Mouse (Mus musculus): ENCODE results near the gene Tshz2.

Gene Tshz2

DNA sequence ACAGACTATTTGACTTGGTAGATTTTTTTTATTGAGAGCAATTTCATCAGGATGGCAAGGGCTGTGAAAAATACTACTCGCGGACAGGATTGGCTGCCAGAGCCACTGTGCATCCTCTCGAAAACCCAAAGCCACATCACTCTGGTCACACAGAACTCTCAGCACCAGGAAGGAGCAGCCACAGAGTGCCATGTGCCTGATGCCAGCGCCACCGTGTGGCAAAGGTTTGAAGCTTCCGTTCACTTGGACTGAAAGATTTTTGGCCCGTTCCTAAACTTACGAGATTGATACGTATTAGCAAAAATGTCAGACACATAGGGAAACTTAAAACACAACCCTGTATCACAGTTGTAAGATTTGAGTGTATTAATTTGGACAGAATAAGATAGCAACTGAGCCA is 471.0 kb downstream of the Tshz2 start:
- DNase-seq (ENCODE audit: low spot score in 2 of 2) = peak; percentile 39 to 64

DNA sequence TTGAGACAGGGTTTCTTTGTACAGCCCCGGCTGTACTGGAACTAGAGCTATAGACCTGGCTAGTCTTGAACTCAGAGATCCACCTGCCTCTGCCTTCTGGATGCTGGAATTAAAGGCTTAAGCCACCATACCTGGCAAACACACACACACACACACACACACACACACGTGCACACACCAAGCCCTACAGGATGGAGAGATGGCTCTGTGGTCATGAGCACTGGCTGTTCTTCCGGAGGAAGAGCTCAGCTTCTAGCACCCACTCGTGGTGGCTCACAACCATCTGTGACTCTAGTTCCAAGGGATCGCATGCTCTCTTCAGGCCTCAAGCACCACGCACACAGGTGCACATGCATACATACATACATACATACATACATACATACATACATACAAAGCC is 471.6 kb downstream of the Tshz2 start:
- DNase-seq (ENCODE audit: low spot score in 2 of 2) = no peak

DNA sequence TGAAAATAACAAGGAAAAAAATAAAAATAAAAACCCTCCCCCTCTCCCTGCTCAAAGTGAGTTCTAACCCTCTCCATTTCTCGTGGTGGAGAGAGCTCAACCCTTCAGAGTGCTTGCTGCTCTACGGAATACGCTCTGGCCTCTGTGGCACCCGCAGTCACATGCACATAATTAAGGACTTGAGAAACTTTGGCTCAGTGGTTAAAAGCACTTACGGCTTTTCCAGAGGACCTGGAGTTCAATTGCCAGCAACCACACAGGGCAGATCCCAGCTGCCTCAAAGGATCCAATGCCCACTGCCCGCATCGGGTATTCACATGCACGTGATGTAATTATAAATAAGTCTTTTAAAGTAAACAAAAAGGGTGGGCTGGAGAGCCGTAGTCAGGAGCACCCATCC is 473.2 kb downstream of the Tshz2 start:
- no peak for DNase-seq (ENCODE audit: low spot score in 2 of 2)

DNA sequence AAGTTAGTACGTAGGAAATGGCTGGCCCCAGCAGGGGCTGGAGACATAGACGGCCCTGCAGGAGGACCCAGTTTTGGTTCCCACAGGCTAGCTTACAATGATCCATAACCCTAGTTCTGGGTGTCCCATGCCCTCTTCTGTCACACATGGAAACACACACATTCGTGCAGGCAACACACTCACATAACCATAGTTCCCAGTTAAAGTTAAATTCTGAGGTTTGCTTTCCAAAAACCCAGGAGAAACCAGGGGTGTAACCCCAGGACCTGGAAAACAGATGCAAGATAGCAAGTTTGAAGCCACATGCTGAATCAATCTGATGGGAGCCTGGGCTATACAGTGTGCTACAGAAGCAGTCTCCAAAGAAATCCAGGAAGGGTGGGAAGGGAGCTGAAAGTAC is 475.0 kb downstream of the Tshz2 start:
- no peak for DNase-seq (ENCODE audit: low spot score in 2 of 2)

DNA sequence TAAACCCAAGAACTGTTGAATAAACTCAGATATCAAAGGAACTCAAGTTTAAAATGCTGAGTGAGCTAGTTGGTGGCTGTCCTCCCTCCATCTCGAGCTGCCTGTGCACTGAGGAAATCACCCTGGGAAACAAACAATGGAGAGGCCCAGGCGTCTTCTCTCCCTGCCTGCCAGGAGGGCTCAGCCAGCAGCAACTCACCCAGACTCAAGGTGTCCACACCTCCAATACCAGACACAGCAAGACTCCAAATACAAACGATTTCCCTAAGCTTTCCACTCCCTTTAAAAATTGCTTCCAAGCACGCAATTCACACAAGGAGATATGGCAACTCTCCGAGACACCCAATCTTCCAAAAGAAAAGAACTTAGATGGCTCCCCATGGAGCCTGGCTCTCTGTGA is 476.7 kb downstream of the Tshz2 start:
- no peak for DNase-seq (ENCODE audit: low spot score in 2 of 2)

DNA sequence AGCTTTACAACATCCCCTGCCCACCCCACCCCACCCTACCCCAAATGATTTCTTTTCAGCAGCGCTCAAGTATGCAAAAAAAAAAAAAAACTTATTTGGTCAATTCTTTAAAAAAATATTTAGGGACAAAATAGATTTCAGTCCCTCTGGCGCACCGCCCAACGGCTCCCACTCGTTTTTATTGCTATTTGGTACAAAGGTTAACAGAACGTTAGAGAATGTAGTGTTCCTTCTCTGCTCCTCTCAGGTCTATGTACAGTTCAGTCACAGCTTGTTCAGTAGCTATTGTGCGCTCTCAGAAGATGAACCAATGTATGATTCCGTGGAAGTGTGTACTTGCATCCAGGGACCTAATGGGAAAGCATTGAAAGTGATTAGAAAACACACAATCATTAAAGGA is 477.5 kb downstream of the Tshz2 start:
- DNase-seq (ENCODE audit: low spot score in 2 of 2) = no peak

DNA sequence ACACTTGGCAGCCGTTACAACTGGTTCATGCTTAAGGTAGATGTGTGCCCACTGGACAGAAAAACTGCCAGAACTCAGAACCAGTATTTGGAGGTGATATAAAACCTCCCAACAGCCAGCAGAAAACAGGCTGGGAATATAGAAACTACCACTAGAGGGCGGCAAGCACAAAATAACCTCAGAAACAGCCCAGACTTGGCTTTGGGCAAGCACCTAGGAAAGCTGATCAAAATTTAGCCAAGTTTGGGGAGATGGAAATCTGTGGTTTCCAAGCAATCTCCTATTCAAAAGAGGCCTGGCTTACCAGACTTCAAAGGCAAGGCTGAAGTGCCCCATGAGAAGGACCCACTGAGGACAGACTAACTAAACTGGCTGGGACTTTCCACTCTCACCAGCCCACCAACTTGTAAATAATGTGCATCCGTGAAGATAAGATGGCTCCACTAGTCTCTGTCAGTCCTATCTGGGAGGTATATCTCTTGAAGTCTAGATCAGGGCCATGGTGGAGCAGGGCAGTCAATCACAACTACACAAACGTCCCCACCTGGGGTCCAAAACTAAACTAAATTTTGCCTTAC is 484.0 kb downstream of the Tshz2 start:
- peak; percentile 79 to 88 for DNase-seq (ENCODE audit: low spot score in 2 of 2)

DNA sequence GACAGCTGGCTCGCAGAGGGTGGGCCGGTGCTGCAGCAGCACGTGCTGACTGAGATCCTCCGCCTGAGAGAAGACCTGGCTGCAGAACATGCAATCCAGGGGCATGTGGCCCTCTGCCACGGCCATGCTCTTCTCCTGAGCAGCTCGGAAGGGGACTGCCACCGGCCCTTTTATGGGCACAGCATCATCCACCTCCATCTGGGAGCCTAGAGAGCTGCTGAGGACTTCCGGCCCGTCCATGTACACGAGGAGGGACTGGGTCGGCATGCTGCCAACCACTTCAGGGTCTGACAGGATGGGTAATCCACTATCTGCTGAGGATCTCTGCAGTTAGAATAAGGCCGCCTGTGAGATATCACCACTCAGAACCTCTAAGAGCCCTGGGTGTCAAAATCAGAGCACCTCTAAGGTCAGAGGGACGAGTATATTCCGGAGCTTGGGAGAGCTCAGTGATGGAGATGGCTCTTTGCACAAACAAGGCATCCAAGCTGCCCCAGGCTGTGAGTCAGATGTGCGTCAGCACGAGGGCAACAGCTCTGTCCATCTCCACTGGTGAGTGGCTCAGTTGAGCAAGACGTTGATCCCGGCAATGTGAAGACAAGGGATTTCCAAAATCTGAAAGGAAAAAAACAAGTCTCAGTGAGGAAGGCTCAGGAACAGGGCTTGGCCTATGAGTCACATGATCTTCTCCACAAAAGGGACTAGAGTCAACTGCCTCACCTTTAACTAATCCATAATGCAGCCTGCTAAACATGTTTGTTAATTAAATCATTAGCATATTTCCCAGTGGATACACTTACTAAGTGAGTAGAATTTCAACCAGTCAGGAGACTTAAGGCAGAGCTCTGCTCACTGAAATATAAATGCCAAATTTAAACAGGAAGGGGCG is 487.6 kb downstream of the Tshz2 start:
- no peak for DNase-seq (ENCODE audit: low spot score in 2 of 2)

Measured in frontal cortex, postnatal 36 days (tissue).